Mouse (Mus musculus) c-Kit-positive CD71-positive TER-119-positive erythroid progenitor cells, embryonic 14.5 days (primary cell): ENCODE data around the gene Amigo3.
A peak's percentile ranks its signal among the peaks of the same experiment; 100 is the strongest.
"Not testable (repeated sequence)": the region's sequence is repeated elsewhere in the genome, so short reads cannot be mapped to it uniquely, and the experiment has no call there.

Source experiments
- DNase-seq: peaks from one replicate; pipeline ENCODE4 v3.0.0-alpha.2; 2013; ENCODE audit warnings: low spot score

Gene Amigo3

DNA sequence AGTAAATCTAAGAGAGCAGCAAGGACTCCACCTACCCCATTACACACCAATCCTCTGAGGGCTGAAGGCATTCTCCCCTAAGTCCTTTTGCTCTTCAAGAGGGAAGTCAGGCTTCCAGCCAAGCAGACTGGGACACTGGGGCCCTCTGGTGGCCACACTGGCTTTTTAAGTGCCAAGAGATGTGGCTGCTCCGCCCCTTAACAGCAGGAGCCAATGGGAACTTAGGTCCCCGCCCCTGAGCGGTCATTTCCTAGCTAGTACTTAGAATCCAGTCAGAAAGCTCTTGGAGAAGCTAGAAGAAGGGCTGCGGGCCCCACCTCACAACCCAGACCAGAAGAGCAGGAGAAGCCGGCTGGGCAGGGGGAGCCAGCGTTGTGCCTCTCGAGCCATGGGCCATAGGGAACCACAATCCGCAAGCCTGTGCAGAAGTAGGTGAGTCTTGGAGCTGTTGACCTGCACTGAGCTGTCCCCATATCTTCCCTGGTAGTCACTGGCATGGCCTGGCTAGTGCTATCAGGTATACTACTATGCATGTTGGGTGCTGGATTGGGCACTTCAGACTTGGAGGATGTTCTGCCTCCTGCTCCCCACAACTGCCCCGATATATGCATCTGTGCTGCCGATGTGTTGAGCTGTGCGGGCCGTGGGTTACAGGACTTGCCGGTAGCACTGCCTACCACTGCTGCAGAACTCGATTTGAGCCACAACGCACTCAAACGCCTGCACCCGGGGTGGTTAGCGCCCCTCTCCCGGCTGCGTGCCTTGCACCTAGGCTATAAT is at the start of gene Amigo3:
Gene Amigo3 (plus strand): TSS at position 275 of the 780 bp plus-strand sequence.
- DNase-seq, result peak; percentile 98

DNA sequence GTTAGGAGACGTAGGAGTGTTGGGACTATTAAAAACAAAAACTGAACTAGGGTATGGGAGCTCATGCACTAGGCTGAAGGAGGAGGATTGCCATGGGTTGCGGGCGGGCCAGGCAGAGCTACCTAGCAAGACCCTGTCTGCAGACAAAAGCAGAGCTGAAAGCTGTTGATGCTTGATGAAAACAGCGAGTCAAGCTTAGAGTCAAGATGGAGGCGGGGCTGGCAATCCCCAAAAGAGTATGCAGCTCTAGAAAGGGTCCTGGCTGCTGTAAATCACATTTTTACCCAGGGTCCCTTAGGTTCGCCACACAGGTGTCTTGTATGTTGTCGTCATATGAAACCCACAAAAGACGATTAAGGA is 49.4 kb upstream of the Amigo3 start:
- DNase-seq, result no peak

DNA sequence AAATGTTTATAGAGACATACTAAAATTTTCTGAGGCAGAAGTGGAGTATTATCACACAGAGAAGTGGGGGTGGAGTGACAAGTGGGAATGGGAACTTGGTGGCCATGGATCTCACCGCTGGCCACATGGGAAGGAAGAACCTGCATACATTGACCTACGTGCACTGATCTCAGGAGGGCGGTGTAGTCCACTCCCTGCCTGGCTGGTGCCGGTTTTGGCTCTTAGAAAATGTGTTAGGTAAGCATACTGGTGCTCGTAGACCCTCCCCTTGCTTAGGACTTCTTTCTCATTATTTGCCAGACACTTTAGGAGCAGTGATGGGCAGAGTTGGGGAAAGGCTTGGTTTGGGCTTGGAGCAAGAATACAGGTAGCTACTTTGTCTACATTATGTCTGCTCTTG is 44.9 kb upstream of the Amigo3 start:
- no peak for DNase-seq

DNA sequence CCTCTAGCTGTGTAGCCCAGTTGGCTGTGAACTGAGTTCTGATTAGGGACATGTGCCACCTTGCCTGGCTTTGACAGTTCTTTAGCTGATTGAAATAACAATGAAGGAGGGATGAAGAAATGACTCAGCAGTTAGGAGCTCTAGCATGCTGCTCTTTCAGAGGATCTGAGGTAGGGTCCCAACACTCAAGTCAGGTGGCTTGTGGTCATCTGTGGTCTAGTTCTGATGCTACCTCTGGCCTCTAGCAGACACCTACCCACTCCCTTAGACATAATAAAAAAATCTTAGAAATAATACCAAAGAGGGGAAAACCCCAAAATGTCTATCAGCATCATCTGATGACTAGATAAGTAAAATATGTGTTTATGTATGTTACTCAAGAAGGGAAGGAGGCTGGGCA is 42.6 kb upstream of the Amigo3 start:
- DNase-seq, result no peak

DNA sequence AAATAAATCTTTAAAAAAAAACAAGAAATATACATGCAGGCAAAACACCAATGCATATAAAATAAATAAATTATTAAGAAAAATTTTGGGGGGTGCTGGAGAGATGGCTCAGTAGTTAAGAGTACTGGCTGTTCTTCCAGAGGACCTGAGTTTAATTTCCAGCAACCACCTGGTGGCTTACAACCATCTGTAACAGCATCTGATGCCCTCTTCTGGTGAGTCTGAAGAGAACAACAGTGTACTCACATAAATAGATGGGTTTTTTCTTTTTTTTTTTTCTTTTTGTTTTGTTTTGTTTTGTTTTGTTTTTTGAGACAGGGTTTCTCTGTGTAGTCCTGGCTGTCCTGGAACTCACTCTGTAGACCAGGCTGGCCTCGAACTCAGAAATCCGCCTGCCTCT is 39.4 kb upstream of the Amigo3 start:
- DNase-seq, result not testable (repeated sequence)

DNA sequence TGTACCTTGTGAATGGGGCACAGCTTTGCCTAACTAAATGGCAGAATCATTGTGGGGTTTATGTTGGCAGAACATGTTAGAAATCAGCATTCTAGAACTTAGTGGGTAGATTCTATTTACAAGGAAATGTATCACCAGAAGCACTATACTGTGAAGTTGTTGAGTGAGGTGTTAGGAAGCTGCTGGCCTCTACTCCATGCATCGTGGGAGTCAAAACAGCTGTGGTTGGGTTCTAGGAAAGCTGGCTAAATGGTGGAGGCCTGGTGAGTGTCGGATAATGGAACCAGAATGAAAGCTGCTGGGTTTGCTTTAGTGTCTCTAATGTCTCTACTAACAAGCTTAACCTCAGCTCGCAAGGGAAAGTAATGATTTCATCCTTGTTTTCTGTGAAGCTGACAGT is 35.8 kb upstream of the Amigo3 start:
- no peak for DNase-seq

DNA sequence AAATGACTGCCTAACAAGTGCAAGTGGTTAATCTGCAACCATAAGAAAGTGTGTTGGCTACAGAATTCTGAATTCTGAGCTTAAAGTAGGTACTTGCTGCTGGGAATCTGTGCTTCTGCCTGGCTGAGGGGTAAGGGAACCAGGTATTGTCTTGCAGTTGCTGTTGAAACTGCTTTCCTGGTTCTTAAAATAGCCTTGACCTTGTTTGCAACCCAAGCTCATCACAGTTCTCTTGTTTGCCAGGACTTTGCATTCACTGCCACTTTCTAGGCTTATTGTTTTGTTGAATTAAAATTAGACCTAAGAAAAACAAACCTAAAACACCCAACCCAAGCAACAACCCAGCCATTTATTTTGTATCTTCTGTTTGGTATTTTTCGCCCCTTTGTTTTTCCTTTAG is 32.2 kb upstream of the Amigo3 start:
- no peak for DNase-seq

DNA sequence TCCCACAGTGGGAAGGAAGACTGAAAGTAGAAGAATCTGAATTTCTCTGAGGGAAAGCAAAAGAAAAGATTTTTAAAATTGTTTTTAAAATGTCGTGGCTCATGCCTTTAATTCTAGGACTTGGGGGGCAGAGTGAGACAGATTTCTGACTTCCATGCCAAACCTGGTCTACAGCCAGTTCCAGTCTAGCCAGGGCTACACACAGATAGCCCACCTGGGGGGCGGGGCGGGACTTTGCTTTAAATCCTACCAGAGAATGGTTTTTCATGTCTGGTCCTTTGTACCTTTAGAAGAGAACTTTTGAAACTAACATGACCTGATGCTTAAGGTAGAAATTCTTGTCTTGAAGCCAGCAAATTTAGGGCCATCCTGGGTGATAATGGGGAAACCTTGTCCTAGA is 29.7 kb upstream of the Amigo3 start:
- DNase-seq, result no peak

DNA sequence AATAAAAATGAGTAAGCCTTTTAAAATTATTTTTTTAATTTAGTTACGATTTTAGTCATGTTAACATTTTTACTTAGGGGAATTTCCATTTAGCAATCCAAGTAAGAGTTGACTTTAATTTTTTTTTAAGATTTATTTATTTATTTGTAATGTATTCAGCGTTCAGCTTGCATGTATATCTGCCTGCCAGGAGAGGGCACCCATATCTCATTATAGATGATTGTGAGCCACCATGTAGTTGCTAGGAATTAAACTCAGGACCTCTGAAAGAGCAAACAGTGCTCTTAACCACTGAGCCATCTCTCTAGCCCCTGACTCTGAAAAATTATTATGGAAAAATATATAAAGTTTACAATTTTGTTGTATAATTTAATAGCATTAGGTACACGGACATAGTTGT is 26.4 kb upstream of the Amigo3 start:
- DNase-seq, result no peak

DNA sequence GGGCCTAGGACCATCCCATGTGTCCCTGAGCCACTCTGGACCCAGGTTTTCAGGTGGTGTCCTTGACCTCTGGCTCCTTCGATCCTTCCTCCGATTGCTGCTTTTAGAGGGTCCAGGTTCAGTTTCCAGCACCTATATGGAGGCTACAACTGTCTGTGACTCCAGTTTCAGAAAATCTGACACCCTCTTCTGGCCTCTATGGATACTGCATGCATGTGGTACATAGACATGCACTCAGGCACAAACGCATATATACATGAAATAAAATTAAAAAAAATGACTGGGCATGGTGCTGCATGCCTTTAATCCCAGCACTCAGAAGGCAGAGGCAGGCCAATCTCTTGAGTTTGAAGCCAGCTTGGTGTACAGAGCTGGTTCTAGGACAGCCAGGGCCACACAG is 25.1 kb upstream of the Amigo3 start:
- no peak for DNase-seq

DNA sequence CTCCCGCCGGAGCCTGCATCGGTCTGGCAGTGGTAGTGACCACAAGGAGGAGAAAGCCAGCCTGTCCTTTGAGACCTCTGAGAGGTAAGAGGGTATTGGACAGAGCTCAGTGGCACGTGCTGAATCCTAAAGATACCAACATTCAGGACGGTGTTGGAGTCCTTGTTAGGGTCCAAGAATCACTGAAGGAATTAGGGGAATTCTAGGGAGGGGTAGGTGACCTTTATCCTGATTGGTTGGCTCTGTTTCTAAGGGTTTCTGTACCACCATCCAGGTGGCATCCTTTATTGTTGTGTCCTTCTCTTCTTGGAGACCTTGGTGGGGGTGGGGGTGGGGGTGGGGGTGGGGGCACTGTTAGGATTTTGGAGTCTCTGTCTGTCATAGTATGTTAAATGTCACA is 20.8 kb upstream of the Amigo3 start:
- no peak for DNase-seq

DNA sequence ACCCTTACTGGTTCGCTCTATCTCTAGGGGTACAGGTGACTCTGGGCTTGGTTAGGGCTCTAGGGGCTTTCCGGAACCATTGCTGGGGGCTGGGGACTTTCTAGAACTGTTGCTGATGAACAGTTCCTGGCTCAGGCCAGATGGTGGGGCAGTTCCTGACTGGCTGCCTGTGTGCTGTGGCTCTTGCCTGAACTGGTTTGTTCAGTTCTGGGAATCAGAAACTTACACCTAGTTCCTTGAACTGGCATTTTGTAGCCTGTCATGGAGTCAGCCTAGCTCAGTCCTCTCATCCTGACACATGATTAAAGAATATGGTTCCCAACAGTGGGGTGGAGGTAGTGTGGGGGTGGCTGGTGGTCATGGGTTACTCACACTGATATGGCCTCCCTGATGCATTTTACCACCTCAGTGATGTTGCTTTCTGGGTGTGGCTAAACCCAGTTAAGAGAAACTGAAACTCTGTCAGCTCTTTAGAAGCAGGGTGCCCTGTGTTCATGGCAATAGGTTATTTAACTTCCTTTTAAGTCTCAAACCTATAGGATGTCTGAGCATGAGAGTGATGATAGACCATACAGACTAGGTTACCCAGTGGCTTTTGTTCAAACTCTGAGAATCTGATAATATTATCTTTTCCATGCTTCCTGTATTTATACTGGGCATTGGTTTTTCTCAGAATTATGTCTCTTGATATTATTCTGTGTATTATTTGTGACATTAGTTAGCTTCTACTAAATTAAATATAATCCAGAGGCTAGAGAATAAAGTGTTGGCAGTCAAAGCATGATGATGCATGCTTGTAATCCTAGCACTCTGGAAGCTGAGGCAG is 17.4 kb upstream of the Amigo3 start:
- no peak for DNase-seq

DNA sequence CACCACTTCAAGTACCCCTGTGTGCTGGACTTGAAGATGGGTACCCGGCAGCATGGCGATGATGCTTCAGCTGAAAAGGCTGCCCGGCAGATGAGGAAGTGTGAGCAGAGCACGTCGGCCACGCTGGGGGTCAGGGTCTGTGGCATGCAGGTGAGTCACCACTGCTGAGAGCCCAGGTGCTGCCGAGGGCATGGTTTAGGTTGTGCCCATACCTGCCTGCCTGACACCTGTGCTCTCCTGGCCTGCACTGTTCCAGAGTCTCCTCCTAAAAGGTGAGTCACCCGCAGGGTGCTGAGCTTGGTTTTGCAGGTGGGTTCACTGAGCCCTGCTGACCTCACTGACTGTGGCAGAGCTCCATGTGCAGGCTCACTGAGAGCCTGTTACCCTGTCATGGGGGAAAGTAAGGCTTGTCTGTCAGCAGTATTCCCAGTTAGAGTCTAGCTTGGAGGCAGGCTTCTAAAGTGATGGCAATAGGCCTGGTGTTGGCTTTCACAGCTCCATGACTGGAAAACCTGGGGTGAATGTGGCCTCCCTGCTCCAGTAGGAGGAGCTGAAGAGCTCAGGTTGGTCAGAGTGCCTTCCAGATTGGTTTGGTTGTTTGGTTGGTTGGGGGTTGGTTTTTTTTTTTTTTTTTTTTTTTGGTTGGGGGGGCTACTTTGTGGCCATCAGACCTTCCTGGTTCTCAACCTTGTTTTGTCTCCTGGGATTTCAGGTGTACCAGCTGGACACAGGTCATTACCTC is 8.0 kb upstream of the Amigo3 start:
- DNase-seq, result no peak

DNA sequence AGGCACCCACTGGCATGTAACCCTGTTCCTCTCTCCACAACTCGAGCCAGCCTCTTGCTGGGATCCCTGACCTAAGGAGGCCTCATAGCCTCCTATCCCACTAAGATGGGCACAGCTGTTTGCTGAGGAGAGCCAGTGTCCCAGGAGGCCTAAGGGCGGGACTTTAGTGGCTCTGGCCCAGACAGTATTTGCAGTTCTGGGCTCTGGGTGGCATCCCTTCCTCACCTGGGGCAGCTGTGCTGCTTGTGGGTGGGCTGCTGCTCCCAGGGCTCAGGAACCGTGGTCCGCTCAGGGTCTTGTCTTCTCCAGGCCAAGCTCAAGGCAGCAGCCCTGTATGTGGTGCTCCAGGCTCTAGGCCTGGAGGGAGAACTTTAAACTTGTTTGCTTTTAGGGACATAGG is 6.4 kb upstream of the Amigo3 start:
- DNase-seq, result no peak

DNA sequence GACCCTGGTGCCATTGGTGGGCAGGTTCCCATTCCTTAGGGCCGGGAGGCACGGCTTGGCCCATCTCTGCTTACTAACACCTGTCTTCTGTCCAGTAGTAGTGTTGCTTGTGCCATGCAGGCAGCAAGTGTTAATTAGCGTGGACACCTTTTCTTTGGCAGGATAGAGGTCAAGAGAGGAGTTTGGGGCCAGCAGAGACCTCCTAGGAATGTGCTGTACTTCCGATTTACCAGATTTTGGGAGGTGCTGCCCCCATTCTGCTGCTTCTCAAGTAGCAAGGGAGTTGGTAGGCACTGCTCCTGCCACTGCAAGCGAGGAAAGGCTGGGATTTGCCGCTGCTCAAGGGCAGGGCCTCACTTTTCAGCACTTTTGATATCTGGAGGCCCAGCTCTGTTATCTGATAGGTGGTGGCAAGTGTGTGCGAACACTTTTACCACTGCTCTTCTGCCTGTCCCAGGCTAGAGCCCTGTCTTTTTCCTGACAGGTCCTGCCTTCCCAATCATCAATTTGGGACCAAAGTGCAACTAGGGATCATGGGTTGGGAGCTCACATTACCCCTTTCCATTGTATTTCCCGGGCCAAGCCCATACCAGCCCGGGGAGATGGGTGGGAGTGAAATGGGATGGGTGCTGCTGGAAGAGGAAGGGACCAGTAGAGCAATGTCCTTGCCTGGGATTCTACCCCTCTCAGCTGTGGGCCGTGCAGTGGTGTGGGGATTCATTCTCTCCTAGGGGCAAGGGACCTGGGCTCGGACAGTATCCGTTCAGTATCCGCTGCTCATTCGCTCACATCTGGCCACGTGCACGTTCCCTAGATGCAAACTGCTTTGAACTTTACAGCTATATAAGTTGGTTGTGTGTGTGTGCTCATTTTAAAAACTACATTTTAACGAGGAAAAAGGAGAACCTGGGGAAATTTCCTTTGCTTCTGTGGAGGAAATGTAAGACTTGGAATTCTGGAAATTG is 5.1 kb upstream of the Amigo3 start:
- DNase-seq, result peak; percentile 62

DNA sequence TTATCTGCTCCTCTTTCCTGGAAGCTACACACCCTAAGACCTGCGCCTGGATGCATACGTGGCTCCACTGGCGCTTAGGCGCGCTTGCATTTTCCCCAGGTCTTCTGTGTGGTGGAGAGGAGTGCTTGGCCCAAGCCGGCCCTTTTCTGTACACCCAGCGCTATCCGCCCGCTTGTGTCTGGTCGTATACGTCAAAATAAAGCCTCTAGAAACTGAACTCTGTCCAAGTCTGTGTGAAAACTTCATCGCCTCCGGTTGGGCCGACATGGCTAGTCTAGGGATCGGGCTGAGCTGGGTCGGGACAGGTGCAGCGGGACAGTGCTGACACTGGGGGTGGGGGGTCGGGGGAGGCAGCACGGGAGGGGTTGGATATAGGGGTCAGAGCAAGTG is 4.4 kb upstream of the Amigo3 start:
- DNase-seq, result peak; percentile 57

DNA sequence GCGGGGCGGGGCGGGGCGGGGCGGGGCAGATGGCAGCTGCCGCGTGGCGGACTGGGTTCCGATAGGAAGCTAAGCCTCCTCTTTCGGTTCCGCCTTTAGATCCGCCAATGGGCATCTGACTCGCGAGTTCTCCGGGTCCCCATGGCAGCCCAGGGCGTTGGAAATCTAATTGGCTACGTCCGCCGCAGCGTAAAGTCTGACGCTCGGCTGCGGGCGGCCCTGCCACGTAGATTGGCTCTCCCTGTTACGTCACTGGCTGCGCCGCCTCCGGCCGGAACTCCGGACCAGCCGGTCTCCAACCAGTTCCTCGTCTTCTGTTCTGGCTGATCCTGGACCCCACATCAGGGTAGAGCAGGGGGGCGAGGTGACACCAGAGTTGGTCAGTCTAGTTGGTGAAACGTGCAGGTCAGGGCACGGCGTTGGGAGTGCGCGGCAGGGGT is 3.9 kb upstream of the Amigo3 start, which contains the start of gene Gmppb:
Gene Gmppb (plus strand): TSS at position 227 of the 440 bp plus-strand sequence.
- DNase-seq, result peak; percentile 97

DNA sequence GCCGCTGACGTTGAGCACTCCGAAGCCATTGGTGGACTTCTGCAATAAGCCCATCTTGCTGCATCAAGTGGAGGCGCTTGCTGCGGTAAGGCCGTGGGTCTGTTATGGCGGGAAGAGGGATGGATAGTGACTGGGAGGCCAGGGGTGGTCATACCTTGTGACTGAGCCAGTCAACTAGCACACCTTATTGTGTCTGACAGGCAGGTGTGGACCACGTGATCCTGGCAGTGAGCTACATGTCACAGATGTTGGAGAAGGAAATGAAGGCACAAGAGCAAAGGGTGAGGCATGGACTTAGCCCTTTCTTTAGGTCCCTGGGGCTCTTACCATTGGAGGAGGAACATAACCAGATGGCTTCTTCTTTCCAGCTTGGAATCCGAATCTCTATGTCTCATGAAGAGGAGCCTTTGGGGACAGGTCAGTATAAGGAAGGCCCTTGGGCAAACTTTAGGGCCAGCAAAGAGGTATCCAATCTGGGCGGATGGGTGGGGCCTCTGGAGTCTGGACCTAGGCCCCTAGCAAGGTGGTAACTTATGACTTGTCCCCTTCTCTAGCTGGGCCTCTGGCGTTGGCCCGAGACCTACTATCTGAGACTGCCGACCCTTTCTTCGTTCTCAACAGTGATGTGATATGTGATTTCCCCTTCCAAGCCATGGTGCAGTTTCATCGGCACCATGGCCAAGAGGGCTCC is 3.3 kb upstream of the Amigo3 start:
- DNase-seq, result no peak

DNA sequence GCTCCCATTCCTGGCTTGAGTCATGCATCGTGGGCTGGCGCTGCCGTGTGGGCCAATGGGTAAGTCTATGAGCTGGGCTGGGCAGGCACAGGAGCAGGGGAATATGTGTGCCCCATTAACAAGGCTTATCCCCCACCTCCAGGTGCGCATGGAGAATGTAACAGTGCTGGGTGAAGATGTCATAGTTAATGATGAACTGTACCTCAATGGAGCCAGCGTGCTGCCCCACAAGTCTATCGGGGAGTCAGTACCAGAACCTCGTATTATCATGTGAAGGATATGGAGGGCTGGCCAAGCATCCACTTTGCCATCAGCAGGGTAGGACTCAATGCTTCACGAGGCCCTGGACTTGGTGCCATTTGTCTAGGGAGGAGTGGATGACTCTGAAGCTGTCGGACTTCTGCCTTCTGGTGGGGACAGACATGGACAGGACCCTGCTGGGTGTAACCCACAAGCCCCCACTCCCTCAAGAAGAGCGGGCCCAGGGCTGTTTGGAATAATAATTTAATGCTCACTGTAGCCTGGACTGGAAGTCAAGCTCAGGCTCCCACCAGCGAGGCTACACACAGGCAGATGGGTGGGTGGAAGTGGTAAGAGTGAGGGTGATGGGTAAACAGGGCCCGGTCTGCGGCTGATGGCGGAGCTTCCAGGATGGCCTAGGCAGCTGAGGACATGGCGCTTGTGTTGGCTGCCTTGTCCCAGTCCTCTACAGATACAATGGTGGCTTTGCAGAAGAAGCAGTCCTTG is 1.6 kb upstream of the Amigo3 start:
- DNase-seq, result no peak

DNA sequence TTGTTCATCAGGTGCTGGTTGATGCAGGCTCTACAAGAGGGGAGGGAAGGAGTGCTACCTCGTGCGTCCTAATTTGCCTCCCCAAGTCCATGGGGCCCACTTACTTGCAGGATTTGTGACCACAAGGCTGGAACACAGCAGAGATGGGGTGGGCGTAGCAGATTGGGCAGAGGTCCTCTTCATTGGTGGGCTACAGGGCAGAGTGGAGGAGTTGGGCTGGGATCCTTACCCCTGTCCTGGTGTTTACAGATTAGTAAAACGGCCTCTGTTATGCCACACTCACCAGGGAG is 1.1 kb upstream of the Amigo3 start:
- no peak for DNase-seq
